ENCODE assay signal across 16 mouse cellular contexts in genomic region chr15:83683051-83683561, GRCm38 (mm10). TPM values are rescaled to one million over a fixed set of nuclear protein-coding genes. Genes with fewer than 3 reads are reported as not detected.
DNase-seq lines count a peak whose midpoint lies in the region; ATAC-seq and TF ChIP-seq lines count a peak whose summit lies in the region.
"Had no signal": no experiment of that assay in that cellular context is flagged by ENCODE, and none has a peak within 500 bp of the region (broad histone marks: within the 10 kb centered on the region; RNA-seq: fewer than 3 reads in every experiment).

No protein-coding gene starts in this region.

- H3K27ac ChIP-seq in forebrain, embryonic 10.5 days: peak overlapping the region; percentile 74
- no peak overlapping the region for H3K27ac ChIP-seq in forebrain, embryonic 11.5 days (ENCODE audit: low read depth, low read length)
- H3K27ac ChIP-seq in forebrain, embryonic 12.5 days: no peak overlapping the region
- H3K27ac ChIP-seq: hindbrain, postnatal 0 days; liver, embryonic 13.5 days; neural tube, embryonic 15.5 days had no signal

- TF ChIP-seq POLR2A in lung, adult 2 months (IDR thresholded peaks at IDR 0.05; ENCODE audit: borderline replicate concordance, extremely low read depth, low read depth, low read length): no peak

- H3K27me3 ChIP-seq in forebrain, embryonic 10.5 days (ENCODE audit: poor library complexity, severe bottlenecking): peaks cover 45% of the 10 kb centered on the region
- H3K27me3 ChIP-seq in forebrain, embryonic 11.5 days (ENCODE audit: control insufficient read depth, insufficient read depth, low read length): no peaks in the 10 kb centered on the region
- peaks cover 30% of the 10 kb centered on the region for H3K27me3 ChIP-seq in forebrain, embryonic 12.5 days

- peaks cover 3% of the 10 kb centered on the region; the same call in 1 of the 2 replicates for H3K9me3 ChIP-seq in forebrain, embryonic 10.5 days
- no peaks in the 10 kb centered on the region for H3K9me3 ChIP-seq in forebrain, embryonic 11.5 days (ENCODE audit: control insufficient read depth, low read length)
- H3K9me3 ChIP-seq in forebrain, embryonic 12.5 days: no peaks in the 10 kb centered on the region
- H3K9me3 ChIP-seq: liver, embryonic 13.5 days; neural tube, embryonic 15.5 days had no signal

- no peak overlapping the region for H3K9ac ChIP-seq in forebrain, embryonic 11.5 days (ENCODE audit: low read length)
- H3K9ac ChIP-seq in forebrain, embryonic 12.5 days: no peak overlapping the region
- H3K9ac ChIP-seq: liver, embryonic 13.5 days; neural tube, embryonic 15.5 days had no signal

- H3K4me2 ChIP-seq in forebrain, embryonic 11.5 days (ENCODE audit: low read depth, low read length, severe bottlenecking): no peak overlapping the region
- no peak overlapping the region for H3K4me2 ChIP-seq in forebrain, embryonic 12.5 days
- H3K4me2 ChIP-seq: heart, embryonic 11.5 days; liver, embryonic 13.5 days; neural tube, embryonic 15.5 days had no signal

- no peak for ATAC-seq in forebrain, embryonic 11.5 days (replicated peaks; ENCODE audit: low FRiP score)
- ATAC-seq in forebrain, embryonic 12.5 days (ENCODE audit: low FRiP score): no peak
- ATAC-seq: hindbrain, postnatal 0 days had no signal

- whole genome bisulfite sequencing in forebrain, embryonic 10.5 days: 62% methylated on average over 15 of the region's 15 CpGs
- WGBS in forebrain, embryonic 11.5 days: 63% methylated on average over 15 of the region's 15 CpGs
- 44% methylated on average over 15 of the region's 15 CpGs for WGBS in lung, adult 2 months
- WGBS in forebrain, embryonic 12.5 days: 70% methylated on average over 15 of the region's 15 CpGs

- H3K4me1 ChIP-seq in forebrain, embryonic 10.5 days: peaks cover 76% of the 10 kb centered on the region
- H3K4me1 ChIP-seq in forebrain, embryonic 11.5 days (replicated peaks; ENCODE audit: control insufficient read depth, insufficient read depth, low read length): peaks cover 15% of the 10 kb centered on the region
- H3K4me1 ChIP-seq in lung, adult 2 months (ENCODE audit: control insufficient read depth, insufficient read depth, low read length): peaks cover 21% of the 10 kb centered on the region
- peaks cover 21% of the 10 kb centered on the region for H3K4me1 ChIP-seq in forebrain, embryonic 12.5 days
- H3K4me1 ChIP-seq: liver, embryonic 13.5 days had no signal

- peaks cover 37% of the 10 kb centered on the region for H3K36me3 ChIP-seq in forebrain, embryonic 10.5 days (replicated peaks)
- H3K36me3 ChIP-seq in forebrain, embryonic 11.5 days (ENCODE audit: control insufficient read depth, insufficient read depth, low read length): no peaks in the 10 kb centered on the region
- H3K36me3 ChIP-seq in forebrain, embryonic 12.5 days (replicated peaks): peaks cover 3% of the 10 kb centered on the region; the same call in 1 of the 2 replicates
- H3K36me3 ChIP-seq: G1E; liver, embryonic 13.5 days; neural tube, embryonic 15.5 days had no signal

- peak; percentile 27 for DNase-seq in forebrain, embryonic 10.5 days (ENCODE audit: extremely low spot score, low spot score)
- DNase-seq in forebrain, embryonic 11.5 days (ENCODE audit: low spot score): no peak
- DNase-seq in urinary bladder, postnatal 25 days (ENCODE audit: low spot score): peak; percentile 20
- DNase-seq in urinary bladder, adult 2 months (ENCODE audit: low spot score): no peak
- DNase-seq in lung, adult 2 months: peak; percentile 26
- DNase-seq in layer of hippocampus, adult 18-20 months (ENCODE audit: low spot score in 2 of 2): no peak
- no peak for DNase-seq in frontal cortex, adult 2 months (ENCODE audit: extremely low spot score in 1 of 2, low spot score in 1 of 2)
- DNase-seq: adrenal gland, adult 8-10 months; liver, embryonic 13.5 days; midbrain, embryonic 14.5 days; thymus, adult 2 months had no signal

- no peak for TF ChIP-seq CTCF in lung, adult 2 months (IDR thresholded peaks at IDR 0.05; ENCODE audit: insufficient read depth, low read length)

- H3K4me3 ChIP-seq in forebrain, embryonic 10.5 days: no peak overlapping the region
- H3K4me3 ChIP-seq in forebrain, embryonic 11.5 days (ENCODE audit: low read depth, low read length): no peak overlapping the region
- H3K4me3 ChIP-seq in lung, adult 2 months (replicated peaks; ENCODE audit: extremely low read depth, low read depth, low read length): no peak overlapping the region
- no peak overlapping the region for H3K4me3 ChIP-seq in forebrain, embryonic 12.5 days (replicated peaks)
- H3K4me3 ChIP-seq: liver, embryonic 13.5 days; neural tube, embryonic 15.5 days had no signal

RNA-seq across cellular contexts. Expression of gene Scube1, which starts 41.7 kb away (rescaled TPM):
- polyA plus RNA-seq in forebrain, embryonic 10.5 days (2016; fragmentation: Nextera tagmentation; extraction: Ambion mirVana): 58.7 and 68.0 TPM in 2 replicates
- polyA plus RNA-seq in forebrain, embryonic 11.5 days (2014; fragmentation: Nextera tagmentation; extraction: Ambion mirVana): 33.9 and 38.0 TPM in 2 replicates
- polyA plus RNA-seq in urinary bladder, adult 2 months (2012; rRNA removed): 9.4 and 18.5 TPM in 2 replicates
- polyA plus RNA-seq in lung, adult 2 months (2012; rRNA removed): 17.2 and 18.8 TPM in 2 replicates
- 10 to 100 TPM; 15.9 to 18.4 TPM for total RNA-seq in layer of hippocampus, adult 18-20 months (2021)
- 38.6 and 41.9 TPM in 2 replicates for polyA plus RNA-seq in frontal cortex, adult 2 months (2012; rRNA removed)
- 17.9 and 20.4 TPM in 2 replicates for polyA plus RNA-seq in forebrain, embryonic 12.5 days (2016; fragmentation: Nextera tagmentation; extraction: Ambion mirVana)
- polyA plus RNA-seq: G1E had no signal

Comparison
In these comparisons a context has a peak if more than half of its experiments do, and no peak if none do; other contexts are left out.
1. DNase-seq: peak in forebrain, embryonic 10.5 days (single experiment), urinary bladder, postnatal 25 days (single experiment) and lung, adult 2 months (single experiment); none in forebrain, embryonic 11.5 days (single experiment), urinary bladder, adult 2 months (single experiment), layer of hippocampus, adult 18-20 months (0 of 2) and frontal cortex, adult 2 months (0 of 2).